Mouse (Mus musculus) erythroblast, embryonic 14.5 days (primary cell): ENCODE measurements around the gene Il11.

Source experiments
- GATA1 ChIP-seq: IDR thresholded peaks from 2 replicates; pipeline ENCODE4 v1.6.1; 2012; ENCODE audit warnings: low read length, inconsistent platforms, mixed read lengths
- TAL1 ChIP-seq: IDR thresholded peaks from 3 replicates; pipeline ENCODE4 v1.6.1; 2012; ENCODE audit warnings: low read length, inconsistent platforms, mixed read lengths

GRCm38 (mm10) chr7:4830476-4830875, 47.8 kb upstream of the Il11 start:
- TF ChIP-seq TAL1 (no peak), GATA1 (no peak)
